Mouse (Mus musculus): ENCODE measurements around the gene Hmgb1. TPM values are rescaled to one million over a fixed set of nuclear protein-coding genes. Genes with fewer than 3 reads are reported as not detected.

Gene Hmgb1
- total RNA-seq, 2 experiments from 2014 or later, result 157 to 159 TPM

- DNase-seq (ENCODE audit: low spot score in 2 of 2), result no peak
- intact Hi-C loops (cut with DNase I), result no loop called here
Measured at GRCm38 (mm10) chr5:149114587-149114986, 69.7 kb downstream of the Hmgb1 start.

GRCm38 (mm10) chr5:149114034-149114433, 70.3 kb downstream of the Hmgb1 start:
- no peak for DNase-seq (ENCODE audit: low spot score in 2 of 2)
- intact Hi-C loops (cut with DNase I), result no loop called here

- DNase-seq (ENCODE audit: low spot score in 2 of 2), result no peak
- intact Hi-C loops (cut with DNase I), result no loop called here
Measured at GRCm38 (mm10) chr5:149113439-149113838, 70.8 kb downstream of the Hmgb1 start.

GRCm38 (mm10) chr5:149112559-149112958, 71.7 kb downstream of the Hmgb1 start:
- no peak for DNase-seq (ENCODE audit: low spot score in 2 of 2)
- intact Hi-C loops (cut with DNase I), result no loop called here

GRCm38 (mm10) chr5:149109220-149109619, 75.1 kb downstream of the Hmgb1 start:
- intact Hi-C loops (cut with DNase I), result no loop called here
- DNase-seq (ENCODE audit: low spot score in 2 of 2), result no peak

GRCm38 (mm10) chr5:149108178-149108577, 76.1 kb downstream of the Hmgb1 start:
- intact Hi-C loops (cut with DNase I), result no loop called here
- no peak for DNase-seq (ENCODE audit: low spot score in 2 of 2)

GRCm38 (mm10) chr5:149107566-149107965, 76.7 kb downstream of the Hmgb1 start:
- intact Hi-C loops (cut with DNase I), result no loop called here
- no peak for DNase-seq (ENCODE audit: low spot score in 2 of 2)

GRCm38 (mm10) chr5:149104096-149104725, 80.1 kb downstream of the Hmgb1 start:
- DNase-seq (ENCODE audit: low spot score in 2 of 2), result no peak

GRCm38 (mm10) chr5:149101869-149102268, 82.4 kb downstream of the Hmgb1 start:
- intact Hi-C loops (cut with DNase I), result no loop called here
- DNase-seq (ENCODE audit: low spot score in 2 of 2), result no peak

More at GRCm38 (mm10) chr5:149104096-149104725, 80.1 kb downstream of the Hmgb1 start:
- intact Hi-C loops (cut with DNase I), result no loop called here

GRCm38 (mm10) chr5:149100091-149100490, 84.2 kb downstream of the Hmgb1 start:
- no peak for DNase-seq (ENCODE audit: low spot score in 2 of 2)
- intact Hi-C loops (cut with DNase I), result no loop called here

GRCm38 (mm10) chr5:149099009-149099408, 85.3 kb downstream of the Hmgb1 start:
- no peak for DNase-seq (ENCODE audit: low spot score in 2 of 2)
- intact Hi-C loops (cut with DNase I), result no loop called here

- no peak for DNase-seq (ENCODE audit: low spot score in 2 of 2)
Measured at GRCm38 (mm10) chr5:149097841-149098240, 86.4 kb downstream of the Hmgb1 start.

GRCm38 (mm10) chr5:149096284-149096683, 88.0 kb downstream of the Hmgb1 start:
- no peak for DNase-seq (ENCODE audit: low spot score in 2 of 2)
- intact Hi-C loops (cut with DNase I), result no loop called here

More at GRCm38 (mm10) chr5:149097841-149098240, 86.4 kb downstream of the Hmgb1 start:
- intact Hi-C loops (cut with DNase I), result no loop called here

GRCm38 (mm10) chr5:149092926-149093325, 91.4 kb downstream of the Hmgb1 start:
- no peak for DNase-seq (ENCODE audit: low spot score in 2 of 2)

GRCm38 (mm10) chr5:149092526-149092925, 91.8 kb downstream of the Hmgb1 start:
- intact Hi-C loops (cut with DNase I), result no loop called here

More at GRCm38 (mm10) chr5:149092926-149093325, 91.4 kb downstream of the Hmgb1 start:
- intact Hi-C loops (cut with DNase I), result no loop called here

GRCm38 (mm10) chr5:149091256-149091655, 93.0 kb downstream of the Hmgb1 start:
- intact Hi-C loops (cut with DNase I), result no loop called here
- peak; percentile 28 to 54 for DNase-seq (ENCODE audit: low spot score in 2 of 2)

More at GRCm38 (mm10) chr5:149092526-149092925, 91.8 kb downstream of the Hmgb1 start:
- DNase-seq (ENCODE audit: low spot score in 2 of 2), result no peak

GRCm38 (mm10) chr5:149089860-149090259, 94.4 kb downstream of the Hmgb1 start:
- intact Hi-C loops (cut with DNase I), result no loop called here
- DNase-seq (ENCODE audit: low spot score in 2 of 2), result no peak

- intact Hi-C loops (cut with DNase I), result no loop called here
Measured at GRCm38 (mm10) chr5:149089456-149089855, 94.8 kb downstream of the Hmgb1 start.

GRCm38 (mm10) chr5:149088891-149089290, 95.4 kb downstream of the Hmgb1 start:
- intact Hi-C loops (cut with DNase I), result no loop called here
- DNase-seq (ENCODE audit: low spot score in 2 of 2), result no peak

More at GRCm38 (mm10) chr5:149089456-149089855, 94.8 kb downstream of the Hmgb1 start:
- DNase-seq (ENCODE audit: low spot score in 2 of 2), result no peak

GRCm38 (mm10) chr5:149088149-149088548, 96.1 kb downstream of the Hmgb1 start:
- DNase-seq (ENCODE audit: low spot score in 2 of 2), result no peak
- intact Hi-C loops (cut with DNase I), result no loop called here

All from left cerebral cortex, postnatal 14 days (tissue).